Mouse (Mus musculus) cortical plate, adult 2 months (tissue): Measurements from ENCODE around the gene Agap2. TPM values are rescaled to one million over a fixed set of nuclear protein-coding genes. Genes with fewer than 3 reads are reported as not detected.
"Not testable (repeated sequence)": the region's sequence is repeated elsewhere in the genome, so short reads cannot be mapped to it uniquely, and the experiment has no call there.

Experiments
- H3K27ac ChIP-seq: fragments of 200-500 bp; 2 replicates; pipeline ENCODE4 v1.5.1; 2012; ENCODE audit warnings: low read length, control low read depth, inconsistent platforms; ENCODE audit not compliant: insufficient read depth
- H3K4me1 ChIP-seq: fragments of 200-500 bp; 2 replicates; pipeline ENCODE4 v1.6.1; 2011; ENCODE audit warnings: low read length; ENCODE audit not compliant: control insufficient read depth, insufficient read depth
- H3K4me3 ChIP-seq: fragments of 200-500 bp; 2 replicates; pipeline ENCODE4 v1.5.1; 2011; ENCODE audit warnings: mild to moderate bottlenecking, low read length, control low read depth; ENCODE audit not compliant: insufficient read depth
- CTCF ChIP-seq: fragments of 200-500 bp; IDR thresholded peaks from 2 replicates; pipeline ENCODE4 v1.5.1; 2011; ENCODE audit warnings: mild to moderate bottlenecking, control low read depth, low read length; ENCODE audit not compliant: insufficient read depth; ENCODE audit errors: extremely low read depth
- POLR2A ChIP-seq: fragments of 200-500 bp; IDR thresholded peaks from 2 replicates; pipeline ENCODE4 v1.6.1; 2011; ENCODE audit warnings: mild to moderate bottlenecking, low read length, control low read depth; ENCODE audit not compliant: insufficient read depth; ENCODE audit errors: extremely low read depth
- polyA plus RNA-seq: library from polyadenylated mRNA; depleted of rRNA; stranded (reverse); fragments of >200 nt; gene quantifications from 2 replicates; pipeline ENCODE4 v1.2.3, GENCODE M21; 2012

Gene Agap2
- polyA plus RNA-seq, 1 experiment, result 383 TPM

DNA sequence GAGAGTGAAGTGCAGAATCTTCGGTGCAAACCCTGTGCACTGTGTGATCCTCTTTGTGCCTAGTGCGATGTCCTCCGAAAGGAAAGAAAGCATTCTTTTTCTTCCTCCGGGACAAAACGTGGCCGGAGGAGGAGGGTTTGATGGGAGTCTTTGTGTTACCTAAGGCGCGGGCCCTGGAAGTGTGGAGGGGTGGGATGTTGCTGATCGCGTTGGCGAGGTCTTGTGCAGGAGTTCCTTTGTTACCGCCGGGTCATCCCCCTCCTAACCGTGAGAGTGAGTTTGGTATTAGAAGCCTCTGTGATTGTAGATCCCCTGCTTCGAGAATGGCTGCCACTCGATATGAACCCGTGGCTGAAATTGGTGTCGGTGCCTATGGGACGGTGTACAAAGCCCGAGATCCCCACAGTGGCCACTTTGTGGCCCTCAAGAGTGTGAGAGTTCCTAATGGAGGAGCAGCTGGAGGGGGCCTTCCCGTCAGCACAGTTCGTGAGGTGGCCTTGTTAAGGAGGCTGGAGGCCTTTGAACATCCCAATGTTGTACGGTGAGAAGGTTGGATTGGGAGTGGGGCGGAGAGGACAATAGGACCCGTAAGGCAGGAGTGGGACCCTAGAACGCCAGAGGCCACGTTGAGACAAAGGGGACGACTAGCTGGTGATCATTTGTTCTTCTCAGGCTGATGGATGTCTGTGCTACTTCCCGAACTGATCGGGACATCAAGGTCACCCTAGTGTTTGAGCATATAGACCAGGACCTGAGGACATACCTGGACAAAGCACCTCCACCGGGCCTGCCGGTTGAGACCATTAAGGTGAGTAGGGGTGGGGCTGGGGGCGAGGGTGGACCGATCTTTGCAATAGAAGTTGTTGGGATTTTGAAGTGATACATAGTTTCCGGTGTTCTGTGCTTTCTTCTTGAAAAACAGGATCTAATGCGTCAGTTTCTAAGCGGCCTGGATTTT, 10.9 kb upstream of the Agap2 start:
- TF ChIP-seq POLR2A (no peak), CTCF (no peak)
- peak overlapping the region; percentile 78 for H3K4me3 ChIP-seq
- H3K27ac ChIP-seq, result peak overlapping the region; percentile 48
- H3K4me1 ChIP-seq, result peaks cover 3% of the 10 kb centered on the region; the same call in 1 of the 2 replicates

DNA sequence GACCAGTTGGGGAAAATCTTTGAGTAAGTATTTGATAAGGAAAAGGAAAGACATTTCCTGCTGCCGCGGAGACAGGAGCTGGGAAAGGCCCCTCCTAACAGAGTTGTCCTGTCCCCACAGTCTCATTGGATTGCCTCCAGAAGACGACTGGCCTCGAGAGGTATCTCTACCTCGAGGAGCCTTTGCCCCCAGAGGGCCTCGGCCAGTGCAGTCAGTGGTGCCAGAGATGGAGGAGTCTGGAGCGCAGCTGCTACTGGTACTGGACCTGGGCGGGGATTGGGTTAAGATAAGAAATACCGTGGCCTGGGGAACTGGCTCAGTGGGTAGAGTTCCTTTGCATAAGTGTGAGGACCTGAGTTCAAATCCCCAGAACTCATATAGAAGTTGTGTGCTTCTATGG, 9.1 kb upstream of the Agap2 start:
- Histone ChIP-seq H3K4me1 (peaks cover 3% of the 10 kb centered on the region; the same call in 1 of the 2 replicates), H3K27ac (no peak overlapping the region), H3K4me3 (no peak overlapping the region)
- TF ChIP-seq POLR2A (no peak), CTCF (no peak)

DNA sequence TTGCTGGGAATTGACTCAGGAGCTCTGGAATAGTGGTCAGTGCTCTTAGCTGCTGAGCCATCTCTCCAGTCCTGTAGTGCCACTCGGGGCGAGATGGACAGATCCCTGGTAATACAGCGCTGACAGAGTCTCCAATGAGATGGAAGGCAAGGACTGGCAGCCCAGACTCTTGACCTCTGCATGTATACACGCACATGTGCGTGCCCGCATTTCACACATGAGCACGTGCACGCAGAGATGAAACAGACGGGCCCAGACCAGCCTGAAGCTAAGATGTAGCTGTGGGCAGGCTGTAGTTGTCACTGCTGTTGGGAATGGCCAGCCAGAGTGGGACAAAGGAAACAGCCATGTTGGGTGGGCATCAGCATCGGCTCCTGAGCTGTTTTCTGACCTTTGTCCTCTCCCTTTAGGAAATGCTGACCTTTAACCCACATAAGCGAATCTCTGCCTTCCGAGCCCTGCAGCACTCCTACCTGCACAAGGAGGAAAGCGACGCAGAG, 8.5 kb upstream of the Agap2 start:
- no peak overlapping the region for H3K4me3 ChIP-seq
- H3K27ac ChIP-seq, result no peak overlapping the region
- H3K4me1 ChIP-seq, result peaks cover 3% of the 10 kb centered on the region; the same call in 1 of the 2 replicates
- TF ChIP-seq CTCF, result no peak

DNA sequence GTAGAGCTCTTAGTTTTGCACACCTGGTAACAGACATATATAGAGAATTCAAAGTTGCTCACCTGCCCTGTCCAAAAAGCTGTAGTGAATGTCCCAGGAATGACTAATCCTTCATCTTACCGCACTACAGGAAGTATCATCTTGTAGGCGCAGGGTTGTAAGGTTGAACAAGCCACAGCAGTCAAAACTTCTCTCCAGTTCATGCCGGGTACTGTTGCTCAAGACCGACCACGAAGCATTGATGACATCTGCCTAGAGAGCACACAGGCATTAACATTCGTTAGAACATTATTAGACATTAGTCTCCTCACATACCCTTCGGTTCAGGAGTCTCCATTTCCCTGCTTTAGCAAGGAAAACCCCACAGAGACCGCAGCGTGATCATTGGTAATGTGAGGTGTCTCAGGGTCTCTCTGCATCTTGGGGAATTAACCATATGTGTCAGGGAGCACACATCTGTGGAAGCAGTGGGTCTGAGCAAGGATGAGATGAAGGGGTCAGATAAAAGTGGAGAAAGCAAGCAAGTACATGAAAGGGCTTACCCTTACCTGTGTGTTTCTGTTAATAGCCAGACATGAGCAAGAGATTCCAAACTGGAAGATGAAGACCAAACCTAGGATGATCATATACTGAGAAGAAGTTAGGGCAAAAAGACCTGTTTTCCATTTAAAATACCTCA, 6.6 kb upstream of the Agap2 start:
- Histone ChIP-seq H3K4me1 (peaks cover 3% of the 10 kb centered on the region; the same call in 1 of the 2 replicates), H3K27ac (no peak overlapping the region), H3K4me3 (peak overlapping the region; percentile 69; the same call in 1 of the 2 replicates)
- TF ChIP-seq POLR2A (no peak), CTCF (no peak)

DNA sequence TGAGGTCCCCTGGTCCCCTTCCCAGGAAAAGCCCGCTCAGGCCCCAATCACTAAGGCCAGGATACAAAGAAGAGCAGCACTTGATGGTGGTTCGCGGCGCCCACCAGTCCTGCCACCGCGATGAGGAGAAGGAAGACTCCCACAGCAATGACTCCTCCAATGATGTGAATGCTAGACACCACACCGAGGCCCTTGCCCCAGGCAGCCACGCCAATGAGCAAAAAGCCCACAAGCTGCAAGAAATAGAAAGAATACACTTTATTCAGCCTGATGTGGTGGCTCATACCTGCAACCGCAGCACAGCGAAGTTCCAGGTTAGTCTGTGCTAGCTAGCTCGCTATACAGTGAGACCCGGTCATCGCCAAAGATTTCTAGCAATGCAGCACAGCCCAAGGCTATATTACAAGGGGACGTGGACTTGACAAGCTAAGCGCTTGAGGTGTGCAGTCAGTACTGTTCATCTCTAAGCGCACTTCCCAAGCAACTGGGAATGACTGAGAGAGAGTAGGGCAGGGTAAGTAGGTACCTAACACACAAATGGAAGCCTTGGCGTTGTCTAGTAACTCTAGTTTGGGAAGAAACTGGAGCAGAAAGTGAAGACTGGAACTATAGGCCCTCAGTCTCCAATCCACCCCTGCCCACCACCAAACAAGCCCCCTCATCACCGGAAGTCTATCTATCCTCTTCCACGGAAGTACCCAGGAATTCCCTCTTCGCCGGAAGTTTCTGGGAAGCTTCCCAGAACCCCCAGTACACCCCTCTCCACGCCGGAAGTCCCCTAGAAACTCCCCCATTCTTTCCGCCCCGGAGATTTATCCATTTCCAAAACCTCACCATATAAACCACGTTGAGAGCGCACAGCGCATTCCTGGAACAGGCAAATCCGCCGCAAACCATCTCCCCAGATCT, 5.5 kb upstream of the Agap2 start:
- TF ChIP-seq CTCF (no peak), POLR2A (no peak; the same call in 1 of the 2 replicates)
- Histone ChIP-seq H3K27ac (no peak overlapping the region; the same call in 1 of the 2 replicates), H3K4me1 (peaks cover under 1% of the 10 kb centered on the region; the same call in 1 of the 2 replicates), H3K4me3 (peak overlapping the region; percentile 69)

DNA sequence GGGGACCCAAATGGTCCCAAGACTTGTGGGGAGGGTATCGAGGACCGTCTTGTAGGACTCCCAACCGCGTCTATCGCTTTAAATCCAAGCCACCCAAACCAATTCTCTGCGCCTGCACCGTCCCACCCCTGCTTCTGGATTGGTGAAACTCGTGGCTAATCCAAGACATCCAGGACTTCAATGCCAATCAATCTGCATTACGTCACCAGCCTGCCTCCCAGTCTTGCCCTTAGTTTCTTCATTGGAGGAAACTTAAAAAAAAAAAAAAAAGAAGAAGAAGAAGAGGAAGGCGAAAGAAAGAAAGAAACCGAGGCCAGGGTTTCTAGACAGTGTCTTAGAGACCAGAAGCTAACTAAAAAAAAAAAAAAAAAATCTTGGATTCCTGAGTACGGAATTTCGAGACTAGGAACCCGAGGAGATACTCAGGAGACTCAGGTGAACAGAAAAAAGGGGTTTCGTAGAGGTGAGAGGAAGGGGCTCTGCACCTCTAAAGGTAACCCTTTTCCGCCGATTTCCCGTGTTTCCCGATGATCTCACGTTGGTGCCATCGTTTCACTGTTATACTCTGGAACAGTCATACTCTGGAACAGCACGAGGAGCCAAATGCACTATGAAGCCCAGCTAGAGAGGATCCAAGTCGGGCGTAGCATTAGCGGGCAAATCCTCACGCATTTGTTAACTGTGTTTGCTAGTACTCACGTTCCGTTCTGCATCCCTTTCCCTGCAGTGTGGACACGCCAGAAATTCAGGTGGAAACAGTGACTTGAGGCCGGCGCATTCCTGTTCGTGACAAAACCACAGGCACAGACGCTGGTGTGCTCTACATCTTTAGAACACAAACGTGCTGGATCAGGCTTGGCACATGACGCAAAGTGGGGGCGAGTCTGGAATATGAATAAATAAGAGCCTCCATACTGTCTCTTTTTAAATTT, 4.6 kb upstream of the Agap2 start, which contains the start of gene Tspan31:
Gene Tspan31 (minus strand): TSS at position 75 of the 932 bp plus-strand sequence.
- no peak for TF ChIP-seq CTCF
- peak; percentile 95 for TF ChIP-seq POLR2A
- H3K4me1 ChIP-seq, result no peaks in the 10 kb centered on the region; the same call in 1 of the 2 replicates
- H3K27ac ChIP-seq, result peak within 1 kb of the TSS; percentile 25; the same call in 1 of the 2 replicates
- peak within 1 kb of the TSS; percentile 69 for H3K4me3 ChIP-seq

DNA sequence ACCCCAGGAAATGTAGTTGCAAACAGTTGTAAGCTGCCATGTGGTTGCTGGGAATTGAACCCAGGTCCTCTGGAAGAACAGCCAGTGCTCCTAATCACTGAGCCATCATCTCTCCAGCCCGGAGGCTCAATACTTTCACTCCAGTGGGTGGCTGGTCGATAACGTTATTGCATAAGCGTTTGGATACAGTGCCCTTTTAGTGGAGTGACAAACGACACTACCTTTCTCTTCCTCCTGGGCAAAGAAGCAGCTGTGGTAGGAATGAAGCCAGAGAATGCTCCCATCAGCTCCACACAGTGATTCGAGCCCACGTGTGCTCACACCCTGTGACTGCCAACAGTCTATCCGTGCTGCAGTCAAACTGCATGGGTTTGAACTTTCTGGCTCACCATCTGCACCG, 3.9 kb upstream of the Agap2 start:
- TF ChIP-seq POLR2A, result no peak
- TF ChIP-seq CTCF, result no peak
- H3K4me3 ChIP-seq, result peak overlapping the region; percentile 69
- no peak overlapping the region for H3K27ac ChIP-seq
- peaks cover 1% of the 10 kb centered on the region; the same call in 1 of the 2 replicates for H3K4me1 ChIP-seq

DNA sequence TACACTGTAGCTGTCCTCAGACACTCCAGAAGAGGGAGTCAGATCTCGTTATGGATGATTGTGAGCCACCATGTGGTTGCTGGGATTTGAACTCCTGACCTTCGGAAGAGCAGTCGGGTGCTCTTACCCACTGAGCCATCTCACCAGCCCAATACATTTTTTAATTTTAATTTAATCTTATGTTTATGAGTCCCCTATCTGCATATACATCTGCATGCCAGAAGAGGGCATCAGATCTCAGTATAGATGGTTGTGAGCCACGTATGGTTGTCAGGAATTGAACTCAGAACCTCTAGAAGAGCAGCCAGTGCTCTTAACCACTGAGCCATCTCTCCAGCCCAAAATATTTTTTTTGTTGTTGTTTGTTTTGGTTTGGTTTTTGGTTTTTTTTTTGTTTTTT, 2.8 kb upstream of the Agap2 start:
- H3K27ac ChIP-seq, H3K4me1 ChIP-seq, H3K4me3 ChIP-seq: not testable (repeated sequence)

DNA sequence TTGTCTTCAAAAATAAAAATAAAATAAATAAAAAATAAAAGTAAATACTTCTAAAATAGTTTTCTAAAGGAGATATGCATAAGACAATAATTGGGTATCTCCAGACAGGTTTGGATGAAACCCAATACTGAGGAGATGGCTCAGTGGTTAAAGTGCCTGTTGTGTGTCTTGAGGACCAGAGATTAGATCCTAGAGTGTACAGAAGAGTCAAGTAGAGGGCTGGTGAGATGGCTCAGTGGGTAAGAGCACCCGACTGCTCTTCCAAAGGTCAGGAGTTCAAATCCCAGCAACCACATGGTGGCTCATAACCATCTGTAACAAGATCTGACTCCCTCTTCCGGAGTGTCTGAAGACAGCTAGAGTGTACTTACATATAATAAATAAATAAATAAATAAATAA, 2.1 kb upstream of the Agap2 start:
- not testable (repeated sequence) for H3K4me1 ChIP-seq, H3K27ac ChIP-seq, H3K4me3 ChIP-seq
